Mouse (Mus musculus): Measurements from ENCODE around the gene a.
"Not testable (repeated sequence)": the region's sequence is repeated elsewhere in the genome, so short reads cannot be mapped to it uniquely, and the experiment has no call there.

Gene a

GRCm38 (mm10) chr2:154925411-154926031 is 134.3 kb downstream of the a start:
- no peak for DNase-seq

GRCm38 (mm10) chr2:154926843-154927242 is 135.6 kb downstream of the a start:
- DNase-seq = no peak

DNA sequence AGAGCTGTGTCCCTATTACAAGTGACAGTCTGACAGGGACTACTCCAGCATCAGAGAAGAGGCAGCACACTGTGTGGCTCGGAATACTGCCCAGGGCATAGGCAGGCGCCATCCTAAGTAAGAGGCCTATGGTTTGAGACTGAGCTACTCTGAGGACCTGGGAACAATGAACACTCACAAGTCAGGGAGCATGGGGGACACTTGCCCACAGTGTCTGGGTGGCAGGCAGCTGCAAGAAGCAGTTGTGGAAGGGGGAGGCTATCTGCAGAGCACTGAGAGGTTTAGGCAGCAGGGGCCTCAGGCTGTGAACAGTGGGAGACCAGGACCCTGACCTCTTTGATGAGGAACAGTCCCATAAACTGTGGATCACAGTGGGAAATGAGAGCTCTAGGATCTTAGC is 137.1 kb downstream of the a start:
- DNase-seq = no peak

DNA sequence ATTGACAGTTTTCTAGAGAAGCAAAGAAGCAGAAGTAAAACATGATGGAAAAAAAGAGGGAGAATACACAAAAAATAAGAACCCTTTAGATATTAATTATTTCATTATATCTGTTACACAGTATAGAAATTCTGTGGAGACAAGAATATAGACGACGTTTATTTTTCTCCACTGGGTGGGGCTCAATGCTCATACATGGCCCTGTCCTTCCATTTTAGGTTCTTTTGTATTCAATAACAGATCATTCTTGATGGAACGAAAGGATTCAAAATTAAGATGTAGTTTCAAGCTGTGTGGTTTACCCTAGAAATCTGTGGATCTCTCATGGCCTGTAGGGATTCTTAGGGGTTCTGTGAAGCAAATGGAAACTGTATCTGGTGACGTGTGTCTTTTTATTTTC is 142.7 kb downstream of the a start:
- DNase-seq = no peak

GRCm38 (mm10) chr2:154936106-154936505 is 144.9 kb downstream of the a start:
- no peak for DNase-seq

- DNase-seq = no peak
These were observed 145.4 kb downstream of the a start for GRCm38 (mm10) chr2:154936536-154937155.

DNA sequence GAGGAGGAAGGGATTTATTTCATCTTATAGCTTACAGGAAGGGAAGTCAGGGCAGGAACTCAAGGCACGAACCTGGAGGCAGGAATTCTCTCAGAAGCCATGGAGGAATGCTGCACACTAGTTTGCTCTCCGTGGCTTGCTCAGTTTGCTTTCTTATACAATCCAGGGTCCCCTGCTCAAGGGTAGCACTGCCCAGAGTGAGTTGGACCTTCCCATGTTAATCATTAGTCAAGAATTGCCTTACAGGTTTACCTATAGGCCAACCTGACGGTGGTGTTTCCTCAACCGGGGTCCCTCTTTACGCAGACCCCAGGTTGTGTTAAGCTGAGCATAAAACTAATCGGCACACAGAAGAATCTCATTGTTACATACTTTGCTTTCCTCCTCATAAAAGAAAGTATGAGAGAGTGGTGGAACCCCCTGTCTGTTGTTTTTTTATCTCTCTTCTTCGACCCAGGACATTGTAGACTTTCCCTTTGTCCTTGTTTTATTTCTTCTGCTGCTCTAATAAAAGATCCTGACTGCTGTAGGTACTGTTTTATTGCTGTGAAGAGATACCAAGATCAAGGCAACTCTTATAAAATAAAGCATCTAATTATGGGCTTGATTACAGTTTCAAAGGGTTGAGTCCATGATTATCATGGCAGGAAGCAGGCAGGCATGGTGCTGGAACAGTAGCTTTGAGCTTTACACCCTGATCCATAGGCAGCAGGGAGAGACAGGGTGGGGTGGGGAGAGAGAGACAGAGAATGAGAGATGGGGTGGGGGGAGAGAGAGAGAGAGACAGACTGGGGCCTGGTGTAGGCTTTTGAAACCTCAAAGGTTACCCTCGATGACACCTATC is 146.6 kb downstream of the a start:
- DNase-seq = no peak

GRCm38 (mm10) chr2:154941952-154942351 is 150.8 kb downstream of the a start:
- DNase-seq = no peak

- no peak for DNase-seq
These were observed 151.3 kb downstream of the a start for GRCm38 (mm10) chr2:154942546-154942945.

DNA sequence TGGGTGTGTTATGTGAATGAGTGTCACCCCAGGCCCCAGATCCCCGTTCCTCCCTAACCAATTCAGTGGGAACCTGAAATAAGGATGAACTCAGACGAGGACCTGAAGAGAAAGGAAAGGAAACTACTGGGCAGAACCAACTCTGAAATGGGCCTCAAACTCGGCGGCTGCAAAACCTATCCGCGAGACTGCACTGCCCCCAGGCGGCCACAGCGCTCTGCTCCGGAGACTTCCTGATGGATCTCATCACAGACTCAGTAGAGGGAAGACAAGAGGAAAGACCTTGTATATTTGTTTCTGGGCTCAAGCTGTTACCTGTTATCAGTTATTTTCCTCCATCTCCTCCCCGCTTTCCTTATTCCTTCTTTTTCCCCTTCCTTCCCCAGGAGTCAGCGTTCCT is 151.9 kb downstream of the a start:
- DNase-seq = peak; percentile 61 to 83

DNA sequence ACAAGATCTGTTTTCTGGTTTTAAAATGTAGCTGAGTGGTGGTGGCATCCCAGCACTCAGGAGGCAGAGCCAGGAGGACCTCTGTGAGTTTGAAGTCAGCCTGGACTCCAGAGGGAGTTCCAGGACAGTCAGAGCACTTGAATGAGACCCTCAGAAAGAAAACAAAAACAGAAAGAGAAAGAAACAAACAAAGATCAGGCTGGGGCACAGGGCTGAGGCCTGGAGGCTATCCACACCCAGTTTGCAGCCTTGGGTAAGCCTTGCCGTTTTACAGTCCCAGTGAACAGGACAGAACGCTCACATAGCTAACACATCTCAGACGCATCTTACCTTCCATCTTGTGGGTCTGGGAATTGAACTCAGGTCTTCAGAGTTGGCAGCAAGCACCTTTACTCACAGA is 155.7 kb downstream of the a start:
- DNase-seq = no peak

DNA sequence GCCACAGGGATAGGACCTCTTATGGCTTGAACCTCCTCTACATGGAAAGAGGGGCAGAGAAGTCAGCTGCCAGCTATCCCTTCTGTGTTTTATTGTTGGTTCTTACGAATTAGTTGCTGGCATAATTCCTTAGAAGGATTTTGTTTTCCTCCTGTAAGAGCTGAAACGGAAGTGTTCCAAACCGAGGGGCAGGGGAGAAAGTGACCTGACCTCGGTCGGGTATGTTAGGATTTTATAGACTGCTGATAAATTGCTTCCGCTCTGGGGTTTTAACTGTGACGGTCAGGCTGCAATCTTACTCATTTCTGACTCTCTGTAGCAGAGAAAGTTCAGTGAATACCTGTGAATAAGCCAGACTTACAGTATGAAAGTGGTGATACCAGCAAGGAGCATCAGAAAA is 158.2 kb downstream of the a start:
- DNase-seq = peak in 1 of 2 experiments; percentile 13

- DNase-seq = no peak
These were observed 158.7 kb downstream of the a start for GRCm38 (mm10) chr2:154949877-154950276.

GRCm38 (mm10) chr2:154950601-154951000 is 159.4 kb downstream of the a start:
- no peak for DNase-seq

DNA sequence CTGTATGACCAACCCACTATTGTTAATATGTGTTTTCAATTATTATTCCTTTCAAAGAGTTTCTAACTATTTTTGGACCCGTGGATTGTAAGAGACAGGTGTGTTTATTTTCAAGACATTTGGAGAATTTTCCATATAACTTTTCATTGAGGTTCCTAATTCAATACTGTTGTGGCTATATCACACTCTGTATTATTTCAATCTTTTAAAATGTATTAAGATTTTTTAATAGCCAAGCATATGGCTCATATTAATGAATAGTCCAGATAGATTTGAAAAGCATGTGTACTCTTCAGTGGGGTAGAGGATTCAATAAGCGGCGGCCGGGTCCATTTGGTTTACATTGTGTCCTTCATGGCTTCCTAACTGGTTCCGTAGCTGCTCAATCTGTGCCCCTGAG is 168.3 kb downstream of the a start:
- DNase-seq = no peak

DNA sequence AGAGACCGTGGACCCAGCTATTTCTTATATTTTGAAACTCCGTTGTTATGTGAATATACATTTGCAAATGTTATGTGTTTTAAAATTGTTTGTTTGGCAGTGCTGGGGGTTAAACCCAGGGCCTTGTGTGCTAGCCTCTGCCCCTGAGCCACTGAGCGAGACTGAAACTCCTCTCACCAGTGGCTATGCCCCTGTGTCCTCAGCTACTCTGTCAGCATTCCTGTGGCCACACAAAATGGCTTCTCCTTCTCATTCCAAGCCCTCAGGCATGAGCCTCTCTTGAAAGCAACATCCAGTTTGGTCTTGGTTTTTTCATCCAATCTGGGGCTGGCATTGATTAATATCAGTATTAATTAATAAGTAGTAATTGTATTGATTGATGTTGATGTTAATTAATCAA is 168.7 kb downstream of the a start:
- DNase-seq = no peak

DNA sequence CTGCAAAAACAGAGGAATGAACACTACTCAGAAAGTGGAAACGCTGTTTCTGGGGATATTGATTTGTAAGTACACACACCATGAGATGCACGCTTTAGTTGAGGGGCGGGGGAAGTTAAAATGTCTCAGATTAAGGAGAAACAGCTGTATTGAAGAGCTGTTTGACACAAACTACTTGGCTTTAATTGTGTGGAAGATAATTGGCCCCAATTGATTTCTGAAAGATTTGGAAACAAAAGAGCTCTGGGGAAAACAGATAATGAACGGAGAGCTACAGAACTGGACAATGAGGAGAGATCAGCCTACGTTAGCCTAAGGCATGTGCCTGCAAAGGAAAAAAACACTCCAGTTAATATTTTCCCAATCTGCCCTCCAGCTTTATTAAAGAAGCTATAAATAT is 172.0 kb downstream of the a start:
- no peak for DNase-seq

- not testable (repeated sequence) for DNase-seq
These were observed 178.7 kb downstream of the a start for GRCm38 (mm10) chr2:154969740-154970397.

DNA sequence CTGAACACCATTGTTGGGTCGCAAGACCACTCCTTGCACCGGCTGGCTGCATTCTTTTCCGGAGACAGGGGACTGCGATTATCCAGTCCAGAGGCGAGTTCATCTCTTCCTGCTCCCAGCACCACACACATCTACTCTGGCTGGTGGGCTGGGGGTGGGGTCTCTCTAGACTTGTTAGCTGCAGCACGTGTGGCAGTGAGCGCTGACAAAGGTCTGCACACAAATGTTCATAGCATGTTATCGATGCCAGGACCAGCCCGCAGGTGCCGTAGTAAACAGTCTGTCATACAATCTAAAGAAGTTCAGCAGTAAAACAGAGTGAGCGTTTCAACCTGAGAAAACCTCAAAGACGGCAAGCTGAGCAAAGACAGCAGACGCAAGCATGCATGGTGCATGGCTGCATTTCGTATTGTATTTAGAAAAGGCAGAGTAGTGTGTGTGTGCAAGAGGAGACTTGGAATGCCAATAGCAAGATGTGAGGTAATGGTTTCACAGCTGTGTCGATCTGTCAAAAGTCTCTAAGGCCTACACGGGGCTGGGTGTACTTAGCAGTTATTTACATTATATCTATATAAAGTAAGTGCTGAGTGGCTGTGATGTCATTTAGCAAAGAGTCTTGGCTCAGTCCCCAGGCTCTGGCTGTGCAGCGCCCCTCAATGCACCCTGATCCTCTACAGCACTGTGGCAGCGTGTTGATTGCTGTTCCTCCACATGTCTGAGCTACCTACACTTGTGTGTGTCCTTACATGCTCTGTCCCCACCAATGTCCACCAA is 180.9 kb downstream of the a start:
- DNase-seq = no peak

- DNase-seq = no peak
These were observed 181.8 kb downstream of the a start for GRCm38 (mm10) chr2:154972981-154973380.

- no peak for DNase-seq
These were observed 195.4 kb downstream of the a start for GRCm38 (mm10) chr2:154986609-154987008.

DNA sequence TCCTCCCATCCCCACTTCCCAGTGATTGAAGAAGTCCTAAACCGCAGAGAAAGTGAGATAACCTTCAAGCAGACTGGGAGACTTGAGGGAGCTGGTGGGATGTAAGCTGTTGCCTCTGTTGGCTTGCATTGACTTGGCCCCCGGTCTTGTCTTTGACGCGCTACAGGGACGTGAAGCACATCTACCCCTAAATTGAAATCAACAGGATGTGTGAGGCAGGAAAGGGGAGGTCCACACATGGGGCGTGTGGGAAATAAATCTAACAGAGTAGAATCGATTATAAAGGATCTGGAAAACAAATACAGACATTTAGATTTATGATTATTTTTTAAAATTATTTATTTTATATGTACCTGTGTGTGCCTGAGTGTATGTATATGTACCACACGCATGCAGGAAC is 200.2 kb downstream of the a start:
- no peak for DNase-seq

DNA sequence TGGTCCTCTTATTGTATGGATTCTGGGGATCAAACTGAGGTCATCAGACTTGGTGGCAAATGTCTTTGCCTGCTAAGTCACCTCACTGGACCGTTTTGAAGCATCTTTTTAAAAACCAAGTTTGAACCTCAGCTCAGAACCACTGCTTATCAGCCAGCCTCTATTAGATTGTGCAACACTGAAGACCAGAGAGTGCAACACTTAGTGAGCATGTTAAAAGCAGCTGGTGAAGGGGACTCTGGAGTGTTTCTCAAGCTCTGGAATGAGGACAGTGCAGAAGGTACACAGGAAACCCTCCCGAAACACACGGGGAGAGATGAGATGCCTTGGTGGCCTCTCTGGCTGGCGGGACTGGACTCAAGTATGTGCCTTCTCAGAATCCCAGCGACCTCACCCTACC is 200.9 kb downstream of the a start:
- no peak for DNase-seq

Data from kidney, adult 8-10 months (tissue).